Mouse (Mus musculus): ENCODE results near the gene Foxred1. TPM values are rescaled to one million over a fixed set of nuclear protein-coding genes. Genes with fewer than 3 reads are reported as not detected.

Gene Foxred1
- 30.2 and 31.4 TPM in 2 replicates for polyA plus RNA-seq (2015; fragmentation: Nextera tagmentation; extraction: Ambion mirVana)

DNA sequence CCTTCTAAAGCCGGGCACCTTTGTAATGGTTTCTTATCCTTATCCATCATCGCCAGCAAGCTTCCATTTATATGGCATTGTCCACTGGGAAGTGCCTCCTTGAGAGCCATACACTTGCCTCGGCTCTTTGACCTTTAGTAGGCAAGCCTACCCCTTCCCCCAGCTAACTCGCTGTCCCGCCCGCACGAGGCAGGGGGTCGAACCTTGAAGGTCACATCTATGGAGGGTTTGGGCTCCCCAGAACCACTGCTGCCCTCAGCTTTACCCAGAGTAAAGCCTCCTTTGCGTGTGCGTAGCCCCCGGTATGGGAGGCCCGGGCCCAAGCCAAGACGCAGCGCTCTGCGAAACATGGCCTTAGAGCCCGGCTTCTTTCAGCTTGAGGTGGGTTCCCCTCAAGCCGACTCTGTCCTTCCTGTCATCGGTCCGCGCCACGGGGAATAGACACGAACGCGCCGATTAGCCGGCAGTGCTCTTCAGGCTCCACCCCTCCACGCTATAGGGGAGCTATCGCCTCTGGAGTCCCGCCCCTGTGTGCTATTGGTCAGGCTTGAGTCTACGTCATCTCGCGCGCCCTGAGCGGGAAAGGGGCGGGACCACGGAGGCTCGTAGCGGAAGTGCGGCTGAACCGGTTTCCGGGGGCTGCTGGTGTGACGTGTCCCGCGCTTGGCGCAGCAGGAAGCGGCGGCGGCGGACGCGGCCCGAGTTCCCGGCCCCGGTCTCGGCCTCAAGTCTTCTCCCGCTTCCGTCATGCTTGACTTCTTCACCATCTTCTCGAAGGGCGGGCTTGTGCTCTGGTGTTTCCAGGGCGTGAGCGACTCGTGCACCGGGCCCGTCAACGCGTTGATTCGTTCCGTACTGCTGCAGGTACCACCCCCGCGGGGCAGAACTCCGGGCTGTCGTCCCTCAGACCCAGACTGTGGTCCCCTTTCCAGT, at the start of gene Foxred1:
Foxred1 (minus strand) TSS at position 514 of the 933 bp plus-strand sequence.
- WGBS (ENCODE audit: insufficient replicate concordance) = under 1% methylated on average over 72 of the region's 72 CpGs
- H3K36me3 ChIP-seq = peaks cover 74% of the 10 kb centered on the region
- no peaks in the 10 kb centered on the region for H3K9me3 ChIP-seq (replicated peaks)
- ATAC-seq (ENCODE audit: low read depth) (peak; percentile 99), DNase-seq (peak; percentile 99)
- H3K4me3 ChIP-seq (replicated peaks) = peak within 1 kb of the TSS; percentile 89
- no peaks in the 10 kb centered on the region for H3K27me3 ChIP-seq
- peak within 1 kb of the TSS; percentile 90 for H3K9ac ChIP-seq
- peak within 1 kb of the TSS; percentile 95 for H3K4me2 ChIP-seq
- H3K27ac ChIP-seq = peak within 1 kb of the TSS; percentile 84
- peaks cover 25% of the 10 kb centered on the region for H3K4me1 ChIP-seq (replicated peaks)

DNA sequence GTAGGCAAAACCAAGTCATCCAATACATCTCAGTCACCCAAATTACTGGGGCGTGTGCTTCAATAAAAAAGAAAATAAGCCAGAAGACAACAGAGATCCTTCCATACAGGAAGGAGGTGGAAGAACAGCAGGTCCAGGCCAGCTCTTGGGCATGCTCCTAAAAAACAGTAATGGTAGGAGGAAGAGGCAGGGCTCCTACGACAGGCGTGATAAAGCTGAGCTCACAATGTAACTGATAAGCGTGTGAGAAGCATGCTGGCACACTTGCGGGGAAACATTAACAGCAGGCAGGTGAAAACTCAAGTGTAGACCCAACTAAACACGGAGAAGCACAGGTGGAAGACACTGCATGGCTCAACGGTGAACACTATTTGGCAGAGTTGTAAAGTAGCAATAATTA, 46.5 kb upstream of the Foxred1 start:
- peaks cover 18% of the 10 kb centered on the region for H3K4me1 ChIP-seq (replicated peaks)
- no peaks in the 10 kb centered on the region for H3K27me3 ChIP-seq
- ATAC-seq (ENCODE audit: low read depth) = 0 out of 2 replicates have a peak, but pooled peaks have one; percentile 54
- no peak overlapping the region for H3K4me3 ChIP-seq (replicated peaks)
- H3K9me3 ChIP-seq (replicated peaks) = no peaks in the 10 kb centered on the region
- no peak overlapping the region for H3K27ac ChIP-seq
- no peaks in the 10 kb centered on the region for H3K36me3 ChIP-seq
- H3K9ac ChIP-seq = no peak overlapping the region
- 38% methylated on average over 7 of the region's 7 CpGs for WGBS (ENCODE audit: insufficient replicate concordance)
- no peak overlapping the region for H3K4me2 ChIP-seq
- no peak for DNase-seq

DNA sequence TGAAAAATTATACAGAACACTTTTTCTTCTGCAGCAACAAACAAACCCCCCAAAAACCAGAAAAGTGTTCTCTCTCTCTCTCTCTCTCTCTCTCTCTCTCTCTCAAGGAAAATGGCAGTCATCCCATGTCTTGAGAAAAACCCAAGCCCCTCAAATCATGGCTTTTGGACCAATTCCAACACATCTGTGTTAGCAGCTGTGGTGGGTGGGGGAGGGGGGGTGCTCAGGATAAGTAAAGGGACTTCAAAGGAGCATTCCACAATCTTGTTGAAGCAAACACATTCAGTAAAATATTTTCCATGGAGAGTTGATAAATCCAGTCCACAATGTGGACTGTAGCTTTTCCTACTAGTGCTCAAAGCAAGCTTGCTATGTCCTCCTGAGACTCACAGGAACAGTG, 38.6 kb upstream of the Foxred1 start:
- H3K4me2 ChIP-seq = no peak overlapping the region
- no peak overlapping the region for H3K4me3 ChIP-seq (replicated peaks)
- H3K4me1 ChIP-seq (replicated peaks) = 0 out of 2 replicates have a peak, but pooled peaks cover 3% of the 10 kb centered on the region
- H3K27me3 ChIP-seq = no peaks in the 10 kb centered on the region
- H3K9me3 ChIP-seq (replicated peaks) = no peaks in the 10 kb centered on the region
- DNase-seq (no peak), ATAC-seq (ENCODE audit: low read depth) (no peak)
- no peak overlapping the region for H3K9ac ChIP-seq
- H3K27ac ChIP-seq = no peak overlapping the region
- H3K36me3 ChIP-seq = no peaks in the 10 kb centered on the region

DNA sequence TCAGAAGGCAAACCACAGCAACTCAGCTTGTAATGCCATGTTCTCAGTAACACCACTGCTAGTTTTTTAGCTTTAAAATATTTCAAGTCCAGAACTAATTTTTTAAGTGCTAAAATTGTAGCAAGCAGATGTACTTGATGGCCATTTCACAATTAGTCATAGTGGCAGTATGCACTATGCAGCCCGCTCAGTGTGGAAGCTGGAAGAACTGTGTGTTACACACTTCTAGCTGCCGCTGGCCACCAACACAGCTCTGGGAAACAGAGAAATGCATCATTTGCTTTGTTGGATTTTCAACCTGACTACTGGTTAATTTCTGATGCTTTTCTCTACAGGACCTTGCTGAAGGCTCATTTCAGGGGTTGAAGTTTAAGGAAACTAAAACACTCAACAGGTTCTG, 36.5 kb upstream of the Foxred1 start:
- Histone ChIP-seq H3K4me1 (replicated peaks) (0 out of 2 replicates have a peak, but pooled peaks cover 3% of the 10 kb centered on the region), H3K9ac (no peak overlapping the region), H3K27me3 (no peaks in the 10 kb centered on the region), H3K4me2 (no peak overlapping the region), H3K27ac (no peak overlapping the region), H3K36me3 (no peaks in the 10 kb centered on the region), H3K9me3 (replicated peaks) (no peaks in the 10 kb centered on the region), H3K4me3 (replicated peaks) (no peak overlapping the region)
- 83% methylated on average over 2 of the region's 2 CpGs for WGBS (ENCODE audit: insufficient replicate concordance)
- no peak for ATAC-seq (ENCODE audit: low read depth)
- DNase-seq = no peak

DNA sequence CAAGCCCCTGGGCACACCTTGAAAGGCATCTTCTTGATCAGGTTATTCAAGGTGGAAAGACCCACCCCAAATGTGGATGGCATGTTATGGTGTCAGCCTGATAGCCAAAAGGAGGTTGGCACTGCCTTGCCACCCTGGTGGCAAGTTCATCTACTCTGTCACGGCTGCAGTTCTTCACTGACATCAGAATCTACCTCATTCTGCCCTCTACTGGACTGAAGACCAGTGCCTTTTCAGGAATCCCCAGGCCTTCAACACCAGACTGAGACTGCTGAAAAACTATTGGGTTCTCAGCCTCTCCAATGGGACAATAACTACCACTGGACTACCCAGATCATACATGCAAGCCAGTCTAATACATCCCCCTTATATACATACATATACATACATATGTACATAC, 28.9 kb upstream of the Foxred1 start:
- no peak overlapping the region for H3K4me2 ChIP-seq
- no peak for DNase-seq
- H3K4me3 ChIP-seq (replicated peaks) = no peak overlapping the region
- H3K27me3 ChIP-seq = no peaks in the 10 kb centered on the region
- H3K4me1 ChIP-seq (replicated peaks) = no peaks in the 10 kb centered on the region
- H3K9ac ChIP-seq = no peak overlapping the region
- no peaks in the 10 kb centered on the region for H3K9me3 ChIP-seq (replicated peaks)
- ATAC-seq (ENCODE audit: low read depth) = no peak
- no peaks in the 10 kb centered on the region for H3K36me3 ChIP-seq
- no peak overlapping the region for H3K27ac ChIP-seq
- 63% methylated on average over 1 of the region's 1 CpGs for WGBS (ENCODE audit: insufficient replicate concordance)

DNA sequence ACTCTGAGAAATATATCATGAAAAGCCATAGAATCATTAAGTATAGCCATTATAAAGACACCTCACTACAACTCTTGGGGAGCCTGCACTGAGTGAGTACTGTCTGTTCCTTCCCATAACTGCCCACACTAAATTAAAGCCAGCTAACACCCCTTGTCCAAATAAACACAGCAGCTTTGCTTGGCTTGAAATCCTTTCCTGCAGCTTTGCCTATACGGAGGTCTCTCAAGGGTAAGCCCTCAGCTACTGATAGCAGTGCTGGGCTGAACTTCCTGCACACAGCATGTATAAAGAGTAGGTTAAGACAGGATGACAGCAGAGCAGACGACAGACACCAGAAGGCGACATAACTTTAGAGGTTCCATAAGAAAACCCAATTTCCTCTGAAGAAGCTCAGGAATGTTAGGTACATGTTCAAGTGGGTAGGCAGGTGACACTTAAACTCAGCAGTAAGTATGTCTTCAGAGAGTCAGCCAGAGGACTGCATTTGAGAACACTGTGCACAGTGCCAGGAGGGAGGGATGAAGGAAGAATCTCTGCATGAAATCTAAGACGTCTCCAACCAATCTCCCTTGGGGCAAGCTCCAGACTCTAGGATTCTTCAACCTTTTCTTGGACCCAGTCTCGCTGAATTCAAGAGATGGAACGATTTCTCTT, 28.2 kb upstream of the Foxred1 start:
- Histone ChIP-seq H3K9ac (no peak overlapping the region), H3K9me3 (replicated peaks) (no peaks in the 10 kb centered on the region), H3K4me2 (no peak overlapping the region), H3K36me3 (peaks cover 3% of the 10 kb centered on the region), H3K4me3 (replicated peaks) (no peak overlapping the region), H3K27ac (no peak overlapping the region), H3K4me1 (replicated peaks) (no peaks in the 10 kb centered on the region; the same call in 1 of the 2 replicates), H3K27me3 (no peaks in the 10 kb centered on the region)
- 54% methylated on average over 6 of the region's 6 CpGs for WGBS (ENCODE audit: insufficient replicate concordance)
- DNase-seq (no peak), ATAC-seq (ENCODE audit: low read depth) (no peak)

DNA sequence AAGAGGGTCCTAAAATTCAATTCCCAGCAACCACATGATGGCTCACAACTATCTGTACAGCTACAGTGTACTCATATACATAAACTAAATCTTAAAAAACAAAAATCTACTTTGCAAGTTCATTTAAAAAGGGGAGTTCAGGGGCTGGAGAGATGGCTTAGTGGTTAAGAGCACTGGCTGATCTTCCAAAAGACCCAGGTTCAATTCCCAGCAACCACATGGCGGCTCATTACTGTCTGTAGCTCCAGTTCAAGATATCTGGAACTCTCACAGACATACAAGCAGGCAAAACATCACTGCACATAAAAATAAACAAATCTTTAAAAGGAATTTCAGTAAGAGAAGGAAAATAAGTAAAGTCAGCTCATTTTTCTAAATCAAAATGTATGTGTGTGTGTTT, 27.5 kb upstream of the Foxred1 start:
- Histone ChIP-seq H3K36me3 (peaks cover 8% of the 10 kb centered on the region), H3K9ac (no peak overlapping the region), H3K27me3 (no peaks in the 10 kb centered on the region), H3K4me3 (replicated peaks) (no peak overlapping the region), H3K9me3 (replicated peaks) (no peaks in the 10 kb centered on the region), H3K4me1 (replicated peaks) (no peaks in the 10 kb centered on the region; the same call in 1 of the 2 replicates), H3K27ac (no peak overlapping the region), H3K4me2 (no peak overlapping the region)
- DNase-seq (no peak), ATAC-seq (ENCODE audit: low read depth) (no peak)
- 78% methylated on average over 1 of the region's 1 CpGs for WGBS (ENCODE audit: insufficient replicate concordance)

DNA sequence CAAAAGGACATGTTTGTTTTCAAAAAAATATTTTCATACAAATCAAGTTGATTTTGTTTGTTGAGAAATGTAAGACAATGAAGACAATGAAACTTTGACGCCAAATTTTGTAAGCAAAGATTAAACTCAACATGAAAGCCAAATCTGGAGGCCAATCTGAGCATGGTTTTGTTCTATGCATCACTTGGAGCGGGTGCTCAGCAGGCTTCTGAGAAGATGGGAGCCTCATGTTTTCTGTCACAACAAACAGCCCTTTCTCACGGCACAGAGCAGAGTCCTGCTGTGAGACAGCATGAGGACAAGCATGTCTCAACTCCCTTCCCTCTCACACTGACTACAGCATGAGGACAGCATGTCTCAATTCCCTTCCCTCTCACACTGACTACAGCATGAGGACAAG, 25.1 kb upstream of the Foxred1 start:
- DNase-seq = no peak
- H3K4me1 ChIP-seq (replicated peaks) = no peaks in the 10 kb centered on the region; the same call in 1 of the 2 replicates
- 71% methylated on average over 3 of the region's 3 CpGs for WGBS (ENCODE audit: insufficient replicate concordance)
- no peaks in the 10 kb centered on the region for H3K27me3 ChIP-seq
- H3K36me3 ChIP-seq = peaks cover 15% of the 10 kb centered on the region
- no peak overlapping the region for H3K27ac ChIP-seq
- H3K4me2 ChIP-seq = no peak overlapping the region
- no peak for ATAC-seq (ENCODE audit: low read depth)
- H3K9me3 ChIP-seq (replicated peaks) = no peaks in the 10 kb centered on the region
- H3K4me3 ChIP-seq (replicated peaks) = no peak overlapping the region
- H3K9ac ChIP-seq = no peak overlapping the region

DNA sequence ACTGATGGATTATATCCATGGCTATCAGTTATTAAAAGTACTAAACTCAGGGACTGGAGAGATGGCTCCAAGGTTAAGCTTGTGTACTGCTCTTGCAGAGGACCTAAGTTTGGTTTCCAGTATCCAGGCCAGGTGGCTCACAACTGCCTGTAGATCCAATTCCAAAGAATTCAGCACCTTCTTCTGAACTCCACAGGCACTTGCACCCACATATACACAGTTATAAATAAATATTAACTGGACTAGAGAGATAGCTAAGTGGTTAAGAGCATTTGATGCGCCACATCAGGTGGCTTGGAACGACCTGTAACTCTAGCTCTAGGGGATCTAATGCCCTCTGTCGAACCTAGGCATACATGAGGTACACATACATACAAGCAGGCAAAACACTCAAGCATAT, 17.8 kb upstream of the Foxred1 start:
- no peaks in the 10 kb centered on the region for H3K27me3 ChIP-seq
- no peaks in the 10 kb centered on the region for H3K9me3 ChIP-seq (replicated peaks)
- WGBS (ENCODE audit: insufficient replicate concordance) = 84% methylated on average over 3 of the region's 3 CpGs

DNA sequence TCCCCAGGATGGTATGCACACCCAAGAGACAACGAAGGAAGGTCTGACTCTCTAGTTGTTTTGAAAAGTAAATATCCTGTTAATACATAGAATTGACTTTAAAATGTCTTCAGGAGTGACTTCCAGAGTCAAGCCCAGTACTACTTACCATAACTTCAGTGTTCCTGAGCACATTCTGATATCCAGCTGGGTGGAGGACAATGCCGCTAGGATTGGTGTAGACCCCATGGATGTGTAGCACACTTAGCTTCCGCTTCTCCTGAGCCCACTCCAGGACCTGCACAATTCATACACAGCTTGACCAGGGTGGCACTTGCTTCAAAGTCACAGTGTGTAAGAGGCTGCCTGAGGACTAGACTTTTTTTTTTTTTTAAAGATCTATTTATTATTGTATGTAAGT, 12.6 kb upstream of the Foxred1 start:
- no peaks in the 10 kb centered on the region for H3K27me3 ChIP-seq
- ATAC-seq (ENCODE audit: low read depth) (no peak), DNase-seq (no peak)
- no peak overlapping the region for H3K9ac ChIP-seq
- WGBS (ENCODE audit: insufficient replicate concordance) = 89% methylated on average over 3 of the region's 3 CpGs
- H3K4me3 ChIP-seq (replicated peaks) = no peak overlapping the region
- no peak overlapping the region for H3K4me2 ChIP-seq
- H3K9me3 ChIP-seq (replicated peaks) = no peaks in the 10 kb centered on the region
- no peaks in the 10 kb centered on the region for H3K4me1 ChIP-seq (replicated peaks)
- H3K27ac ChIP-seq = no peak overlapping the region
- H3K36me3 ChIP-seq = peaks cover 29% of the 10 kb centered on the region

More for the DNA sequence above, 17.8 kb upstream of the Foxred1 start:
- DNase-seq (no peak), ATAC-seq (ENCODE audit: low read depth) (no peak)
- H3K4me2 ChIP-seq = no peak overlapping the region
- H3K4me1 ChIP-seq (replicated peaks) = no peaks in the 10 kb centered on the region
- H3K36me3 ChIP-seq = peaks cover 19% of the 10 kb centered on the region
- no peak overlapping the region for H3K9ac ChIP-seq
- no peak overlapping the region for H3K27ac ChIP-seq
- no peak overlapping the region for H3K4me3 ChIP-seq (replicated peaks)

DNA sequence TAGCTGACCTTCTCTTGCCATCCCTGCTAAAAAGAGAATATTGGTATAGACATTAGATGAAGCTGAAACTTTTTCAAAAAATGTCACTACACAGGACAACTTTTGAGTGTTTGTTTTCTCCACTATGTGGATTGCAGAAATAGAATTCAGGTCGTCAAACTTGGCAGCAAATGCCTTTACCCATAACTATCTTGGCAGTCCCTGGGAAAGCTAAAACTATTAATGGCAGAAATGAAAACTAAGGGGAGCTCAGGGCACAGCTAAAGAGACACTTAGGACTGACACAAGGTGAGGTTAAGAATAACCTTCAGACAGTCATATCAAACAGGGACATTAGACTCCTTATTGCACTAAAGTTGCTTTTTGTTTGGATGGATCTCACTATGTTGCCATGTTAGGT, 7.1 kb upstream of the Foxred1 start:
- no peak for DNase-seq
- H3K9ac ChIP-seq = no peak overlapping the region
- H3K9me3 ChIP-seq (replicated peaks) = no peaks in the 10 kb centered on the region
- ATAC-seq (ENCODE audit: low read depth) = no peak
- H3K4me3 ChIP-seq (replicated peaks) = no peak overlapping the region
- 64% methylated on average over 1 of the region's 1 CpGs for WGBS (ENCODE audit: insufficient replicate concordance)
- no peak overlapping the region for H3K27ac ChIP-seq
- H3K27me3 ChIP-seq = no peaks in the 10 kb centered on the region
- no peaks in the 10 kb centered on the region for H3K4me1 ChIP-seq (replicated peaks)
- H3K4me2 ChIP-seq = no peak overlapping the region
- peaks cover 70% of the 10 kb centered on the region for H3K36me3 ChIP-seq

All from liver, embryonic 13.5 days (tissue).